Mouse (Mus musculus) stomach, postnatal 0 days (tissue): ENCODE data around the gene Defb22. TPM values are rescaled to one million over a fixed set of nuclear protein-coding genes. Genes with fewer than 3 reads are reported as not detected.

Experiments
- ATAC-seq: fragments of 200-750 bp; cut with Nextera tagmentation; 2 replicates; pipeline ENCODE4 v1.8.0; 2017; ENCODE audit not compliant: low FRiP score, low TSS enrichment
- DNase-seq: peaks from one replicate; pipeline ENCODE4 v3.0.0-alpha.2; 2016; ENCODE audit warnings: low spot score
- H3K27ac ChIP-seq: fragments of 300-500 bp; sonication (generic); replicated peaks from 2 replicates; pipeline ENCODE4 v1.5.1; 2014; ENCODE audit warnings: mild to moderate bottlenecking, control low read depth
- H3K27me3 ChIP-seq: fragments of 300-500 bp; sonication (generic); 2 replicates; pipeline ENCODE4 v1.6.1; 2014; ENCODE audit warnings: low read length; ENCODE audit not compliant: control insufficient read depth, insufficient read depth
- H3K36me3 ChIP-seq: fragments of 300-500 bp; sonication (generic); 2 replicates; pipeline ENCODE4 v1.6.1; 2014; ENCODE audit warnings: low read length, mixed read lengths; ENCODE audit not compliant: control insufficient read depth, insufficient read depth
- H3K4me1 ChIP-seq: fragments of 300-500 bp; sonication (generic); replicated peaks from 2 replicates; pipeline ENCODE4 v1.6.1; 2014; ENCODE audit warnings: antibody characterized with exemption; ENCODE audit not compliant: control insufficient read depth, insufficient read depth
- H3K4me2 ChIP-seq: fragments of 300-500 bp; sonication (generic); replicated peaks from 2 replicates; pipeline ENCODE4 v1.6.1; 2014; ENCODE audit warnings: low read depth, mild to moderate bottlenecking, control low read depth, moderate library complexity
- H3K4me3 ChIP-seq: fragments of 300-500 bp; sonication (generic); 2 replicates; pipeline ENCODE4 v1.5.1; 2014; ENCODE audit warnings: low read depth, low read length, control low read depth
- H3K9ac ChIP-seq: fragments of 300-500 bp; sonication (generic); 2 replicates; pipeline ENCODE4 v1.6.1; 2014; ENCODE audit warnings: mild to moderate bottlenecking, low read length, control low read depth, mixed read lengths
- H3K9me3 ChIP-seq: fragments of 300-500 bp; sonication (generic); 2 replicates; pipeline ENCODE4 v1.6.1; 2016; ENCODE audit warnings: low read length; ENCODE audit not compliant: control insufficient read depth
- CTCF ChIP-seq: IDR thresholded peaks from 2 replicates; pipeline ENCODE4 v1.5.1; 2016; ENCODE audit warnings: antibody characterized with exemption, low read depth, mild to moderate bottlenecking, moderate library complexity
- EP300 ChIP-seq: optimal IDR thresholded peaks from 2 replicates; pipeline ENCODE3; 2016; ENCODE audit warnings: antibody characterized with exemption
- WGBS: fragments of 180-500 bp; shearing (Covaris S2); extraction: QIAGEN DNeasy Blood & Tissue Kit; methylation state at CpG from one replicate; pipeline ENCODE4 v1.1.7; 2014; 5-methylcytosine and 5-hydroxymethylcytosine counted together
- polyA plus RNA-seq: library from polyadenylated mRNA; unstranded; fragments of >200 nt; fragmentation: Nextera tagmentation; extraction: Ambion mirVana; gene quantifications from 2 replicates; pipeline ENCODE4 v1.2.1, GENCODE M21; 2015

Defb22 gene
- polyA plus RNA-seq, 1 experiment from 2014 or later, result not detected

- H3K36me3 ChIP-seq, result no peaks in the 10 kb centered on the region
- no peaks in the 10 kb centered on the region for H3K4me1 ChIP-seq
- no peak within 1 kb of the TSS for H3K9ac ChIP-seq
- no peaks in the 10 kb centered on the region for H3K27me3 ChIP-seq
- no peak within 1 kb of the TSS for H3K4me2 ChIP-seq
- H3K9me3 ChIP-seq, result no peaks in the 10 kb centered on the region
- no peak within 1 kb of the TSS for H3K27ac ChIP-seq
- no peak within 1 kb of the TSS for H3K4me3 ChIP-seq
- no peak for DNase-seq
- 59% methylated on average over 2 of the region's 2 CpGs for WGBS
- no peak for ATAC-seq
- no peak for TF ChIP-seq CTCF
- TF ChIP-seq EP300, result no peak
These were observed 13.2 kb downstream of the Defb22 start, which contains the start of gene Defb20 for GRCm38 (mm10) chr2:152476763-152477162. TSS of gene Defb20 (plus strand) at chr2:152477063.

GRCm38 (mm10) chr2:152472434-152472833 is 17.5 kb downstream of the Defb22 start:
- no peak for ATAC-seq
- WGBS, result 28% methylated on average over 3 of the region's 3 CpGs
- H3K9me3 ChIP-seq, result no peaks in the 10 kb centered on the region
- no peak overlapping the region for H3K4me3 ChIP-seq
- no peaks in the 10 kb centered on the region for H3K36me3 ChIP-seq
- no peak for DNase-seq
- H3K4me2 ChIP-seq, result no peak overlapping the region
- H3K9ac ChIP-seq, result no peak overlapping the region
- H3K4me1 ChIP-seq, result no peaks in the 10 kb centered on the region
- H3K27ac ChIP-seq, result no peak overlapping the region
- no peaks in the 10 kb centered on the region for H3K27me3 ChIP-seq
- TF ChIP-seq CTCF (peak; percentile 51), EP300 (no peak)

GRCm38 (mm10) chr2:152470973-152471372 is 19.0 kb downstream of the Defb22 start:
- Histone ChIP-seq H3K9ac (no peak overlapping the region), H3K27ac (no peak overlapping the region), H3K9me3 (no peaks in the 10 kb centered on the region), H3K4me2 (no peak overlapping the region), H3K27me3 (no peaks in the 10 kb centered on the region), H3K36me3 (no peaks in the 10 kb centered on the region), H3K4me1 (no peaks in the 10 kb centered on the region), H3K4me3 (no peak overlapping the region)
- DNase-seq (peak; percentile 23), ATAC-seq (no peak)
- TF ChIP-seq CTCF (peak; percentile 85), EP300 (no peak)
- WGBS, result 26% methylated on average over 7 of the region's 7 CpGs

- Histone ChIP-seq H3K4me3 (no peak within 1 kb of the TSS), H3K9ac (no peak within 1 kb of the TSS), H3K4me2 (no peak within 1 kb of the TSS), H3K27me3 (no peaks in the 10 kb centered on the region), H3K27ac (no peak within 1 kb of the TSS), H3K4me1 (no peaks in the 10 kb centered on the region), H3K36me3 (no peaks in the 10 kb centered on the region), H3K9me3 (no peaks in the 10 kb centered on the region)
- TF ChIP-seq CTCF (peak; percentile 8; the same call in 1 of the 2 replicates), EP300 (no peak)
- WGBS, result 88% methylated on average over 3 of the region's 3 CpGs
- DNase-seq (no peak), ATAC-seq (no peak)
These were observed 25.3 kb downstream of the Defb22 start, which contains the start of gene Defb23 for GRCm38 (mm10) chr2:152464570-152465150. TSS of gene Defb23 (minus strand) at chr2:152464620.

GRCm38 (mm10) chr2:152459241-152459640 is 30.7 kb downstream of the Defb22 start:
- H3K27ac ChIP-seq, result no peak overlapping the region
- no peak overlapping the region for H3K9ac ChIP-seq
- DNase-seq (no peak), ATAC-seq (no peak)
- no peaks in the 10 kb centered on the region for H3K9me3 ChIP-seq
- 44% methylated on average over 13 of the region's 13 CpGs for WGBS
- no peaks in the 10 kb centered on the region for H3K4me1 ChIP-seq
- TF ChIP-seq CTCF (no peak), EP300 (no peak)
- no peaks in the 10 kb centered on the region for H3K36me3 ChIP-seq
- no peak overlapping the region for H3K4me3 ChIP-seq
- no peak overlapping the region for H3K4me2 ChIP-seq
- no peaks in the 10 kb centered on the region for H3K27me3 ChIP-seq

- 70% methylated on average over 4 of the region's 4 CpGs for WGBS
- Histone ChIP-seq H3K27me3 (no peaks in the 10 kb centered on the region), H3K9ac (no peak overlapping the region), H3K27ac (no peak overlapping the region), H3K4me2 (no peak overlapping the region), H3K36me3 (no peaks in the 10 kb centered on the region), H3K4me3 (no peak overlapping the region), H3K4me1 (no peaks in the 10 kb centered on the region), H3K9me3 (no peaks in the 10 kb centered on the region)
- ATAC-seq (0 out of 2 replicates have a peak, but pooled peaks have one; percentile 28), DNase-seq (no peak)
- TF ChIP-seq EP300 (no peak), CTCF (no peak)
These were observed 37.7 kb downstream of the Defb22 start for GRCm38 (mm10) chr2:152452101-152452781.
